Mouse (Mus musculus): ENCODE measurements at regions not wholly inside any gene's neighbourhood (a gene's known extent, or its start where the extent isn't known, plus 50 kb on each side); places are given as distances from the start of the nearest gene placed in this dataset.

DNA sequence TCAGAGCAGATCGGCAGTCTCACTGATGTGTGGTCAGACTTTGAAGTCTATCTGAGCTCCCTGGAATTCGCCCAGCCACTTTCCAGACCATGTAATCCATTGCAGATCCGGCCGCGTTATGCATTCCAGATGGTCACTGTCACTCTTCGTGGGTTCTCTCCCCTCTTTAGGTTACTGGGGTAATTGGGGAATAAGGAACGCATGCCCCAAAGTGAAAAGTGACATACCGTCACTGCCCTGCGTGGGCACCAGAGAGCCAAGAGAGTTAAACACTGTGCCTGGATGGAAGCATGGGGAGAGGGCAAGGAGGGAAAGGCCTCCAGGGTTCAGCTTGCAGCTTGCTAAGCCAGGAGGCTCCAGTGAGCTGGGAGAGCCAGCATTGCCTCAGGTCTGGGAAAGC, 108.0 kb downstream of the Gas1 start:
- WGBS: 50% methylated on average over 9 of the region's 9 CpGs
- no peaks in the 10 kb centered on the region for H3K36me3 ChIP-seq (ENCODE audit: insufficient read depth, low read length)
- no peaks in the 10 kb centered on the region for H3K4me1 ChIP-seq (ENCODE audit: insufficient read depth, low read length)
- H3K27me3 ChIP-seq (ENCODE audit: insufficient read depth, low read length): no peaks in the 10 kb centered on the region
- H3K4me3 ChIP-seq (ENCODE audit: low read depth, low read length): no peak overlapping the region
- no peaks in the 10 kb centered on the region for H3K9me3 ChIP-seq (ENCODE audit: low read length)
- TF ChIP-seq CTCF (IDR thresholded peaks at IDR 0.05): peak; percentile 39
- no peak overlapping the region for H3K4me2 ChIP-seq (ENCODE audit: low read depth, low read length, poor library complexity, severe bottlenecking)
- no peak for DNase-seq (ENCODE audit: low spot score)
- no peak overlapping the region for H3K9ac ChIP-seq (replicated peaks; ENCODE audit: low read length, poor library complexity, severe bottlenecking)
- no peak overlapping the region for H3K27ac ChIP-seq (ENCODE audit: low read depth, low read length)
- ATAC-seq (ENCODE audit: low FRiP score): no peak

DNA sequence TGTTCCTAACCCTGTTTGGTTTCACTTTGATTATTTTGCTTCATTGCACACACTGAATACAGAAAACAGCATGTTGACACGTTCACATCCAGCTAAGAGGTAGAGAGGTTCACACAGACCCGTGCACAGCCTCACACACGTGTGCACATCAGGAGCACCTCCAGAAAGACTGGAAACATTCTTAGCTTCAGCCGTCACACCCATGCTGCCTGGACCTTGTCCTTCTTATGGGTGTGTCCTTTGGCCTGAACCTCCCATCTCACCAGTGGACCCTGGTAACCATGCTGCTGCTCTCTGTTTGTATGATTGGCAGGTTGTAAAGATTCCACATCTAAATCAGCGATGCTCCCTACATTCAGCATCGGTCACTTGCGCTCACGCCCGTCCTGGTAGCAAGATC, 109.8 kb downstream of the Gas1 start:
- Histone ChIP-seq H3K27me3 (ENCODE audit: insufficient read depth, low read length) (no peaks in the 10 kb centered on the region), H3K9ac (replicated peaks; ENCODE audit: low read length, poor library complexity, severe bottlenecking) (no peak overlapping the region), H3K27ac (ENCODE audit: low read depth, low read length) (no peak overlapping the region), H3K4me2 (ENCODE audit: low read depth, low read length, poor library complexity, severe bottlenecking) (no peak overlapping the region), H3K4me1 (ENCODE audit: insufficient read depth, low read length) (no peaks in the 10 kb centered on the region), H3K9me3 (ENCODE audit: low read length) (no peaks in the 10 kb centered on the region), H3K36me3 (ENCODE audit: insufficient read depth, low read length) (no peaks in the 10 kb centered on the region), H3K4me3 (ENCODE audit: low read depth, low read length) (no peak overlapping the region)
- no peak for TF ChIP-seq CTCF (IDR thresholded peaks at IDR 0.05)
- ATAC-seq (ENCODE audit: low FRiP score) (no peak), DNase-seq (ENCODE audit: low spot score) (no peak)
- WGBS: 86% methylated on average over 9 of the region's 9 CpGs

DNA sequence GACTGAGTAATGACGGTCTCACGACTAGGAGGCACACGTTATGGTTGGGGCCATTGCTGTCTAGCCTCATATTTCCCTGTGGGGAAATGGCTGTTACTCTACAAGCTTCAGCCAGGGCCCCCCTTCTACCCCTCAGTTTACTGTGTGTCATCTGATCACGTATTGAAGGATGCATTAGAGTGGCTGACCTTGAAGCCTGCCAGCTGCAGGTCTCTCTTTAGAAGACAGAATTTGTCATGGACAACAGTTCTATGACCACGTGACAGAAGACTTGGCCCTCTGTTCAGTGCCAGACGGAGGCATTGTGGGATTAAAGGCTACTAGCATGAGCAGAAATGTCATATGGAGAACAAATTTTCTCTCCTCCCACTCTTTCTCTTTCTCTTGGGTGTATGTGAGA, 115.6 kb downstream of the Gas1 start:
- Histone ChIP-seq H3K27ac (ENCODE audit: low read depth, low read length) (no peak overlapping the region), H3K4me2 (ENCODE audit: low read depth, low read length, poor library complexity, severe bottlenecking) (no peak overlapping the region), H3K36me3 (ENCODE audit: insufficient read depth, low read length) (no peaks in the 10 kb centered on the region), H3K9me3 (ENCODE audit: low read length) (no peaks in the 10 kb centered on the region), H3K9ac (replicated peaks; ENCODE audit: low read length, poor library complexity, severe bottlenecking) (no peak overlapping the region), H3K4me3 (ENCODE audit: low read depth, low read length) (no peak overlapping the region), H3K4me1 (ENCODE audit: insufficient read depth, low read length) (no peaks in the 10 kb centered on the region), H3K27me3 (ENCODE audit: insufficient read depth, low read length) (no peaks in the 10 kb centered on the region)
- no peak for TF ChIP-seq CTCF (IDR thresholded peaks at IDR 0.05)
- WGBS: 77% methylated on average over 6 of the region's 6 CpGs
- DNase-seq (ENCODE audit: low spot score) (no peak), ATAC-seq (ENCODE audit: low FRiP score) (no peak)

DNA sequence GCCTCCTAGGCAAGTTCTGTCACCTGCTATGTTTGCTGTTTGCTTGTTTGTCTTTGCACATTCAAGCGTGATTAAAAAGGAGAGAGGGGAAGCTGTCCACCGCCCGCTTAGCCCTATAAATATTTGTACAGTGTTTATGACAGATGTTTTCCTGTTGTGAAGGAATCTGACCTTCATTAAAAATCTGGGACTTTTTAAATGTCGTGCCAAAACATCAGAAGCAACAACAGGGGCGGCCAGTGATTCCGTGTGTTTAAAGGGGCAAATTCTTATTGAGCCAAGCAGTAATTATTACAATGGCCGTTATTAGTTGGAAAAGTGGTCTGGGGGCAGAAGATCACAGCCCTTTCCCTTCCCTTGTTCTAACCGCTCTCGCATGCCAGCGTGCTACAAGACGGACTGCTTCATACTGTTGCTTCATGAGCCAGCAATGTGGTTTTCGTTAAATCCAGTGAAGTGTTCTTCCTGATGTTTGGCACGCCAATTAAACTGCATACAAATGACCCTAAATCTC, 119.3 kb downstream of the Gas1 start:
- no peak overlapping the region for H3K4me3 ChIP-seq (ENCODE audit: low read depth, low read length)
- H3K4me1 ChIP-seq (ENCODE audit: insufficient read depth, low read length): no peaks in the 10 kb centered on the region
- H3K27ac ChIP-seq (ENCODE audit: low read depth, low read length): no peak overlapping the region
- no peaks in the 10 kb centered on the region for H3K36me3 ChIP-seq (ENCODE audit: insufficient read depth, low read length)
- 50% methylated on average over 13 of the region's 13 CpGs for WGBS
- TF ChIP-seq CTCF (IDR thresholded peaks at IDR 0.05): no peak
- H3K9me3 ChIP-seq (ENCODE audit: low read length): no peaks in the 10 kb centered on the region
- ATAC-seq (ENCODE audit: low FRiP score) (no peak), DNase-seq (ENCODE audit: low spot score) (no peak)
- no peaks in the 10 kb centered on the region for H3K27me3 ChIP-seq (ENCODE audit: insufficient read depth, low read length)
- no peak overlapping the region for H3K9ac ChIP-seq (replicated peaks; ENCODE audit: low read length, poor library complexity, severe bottlenecking)
- no peak overlapping the region for H3K4me2 ChIP-seq (ENCODE audit: low read depth, low read length, poor library complexity, severe bottlenecking)

DNA sequence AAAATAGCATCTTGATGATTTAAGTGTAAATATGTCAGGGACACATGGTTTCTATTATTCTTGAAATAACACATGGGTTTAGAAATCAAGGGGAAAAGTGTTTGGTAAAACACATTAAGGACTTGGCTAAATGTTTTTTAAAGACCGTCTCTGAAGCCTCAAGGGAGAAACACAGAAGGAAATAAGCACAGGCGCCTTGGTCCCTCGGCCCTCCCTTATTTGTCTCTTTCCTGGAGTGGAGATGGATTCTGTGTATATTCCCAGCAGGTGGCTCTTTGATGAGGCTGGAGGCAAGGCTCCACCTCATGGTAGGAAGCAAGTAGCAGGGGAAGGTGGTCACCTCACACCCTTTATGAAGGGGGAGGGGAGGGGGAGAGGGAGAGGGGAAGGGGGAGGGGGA, 122.6 kb downstream of the Gas1 start:
- TF ChIP-seq CTCF (IDR thresholded peaks at IDR 0.05): no peak
- 59% methylated on average over 3 of the region's 3 CpGs for WGBS
- ATAC-seq (ENCODE audit: low FRiP score) (no peak), DNase-seq (ENCODE audit: low spot score) (no peak)
- Histone ChIP-seq H3K4me1 (ENCODE audit: insufficient read depth, low read length) (no peaks in the 10 kb centered on the region), H3K9me3 (ENCODE audit: low read length) (no peaks in the 10 kb centered on the region), H3K27me3 (ENCODE audit: insufficient read depth, low read length) (no peaks in the 10 kb centered on the region), H3K27ac (ENCODE audit: low read depth, low read length) (no peak overlapping the region), H3K36me3 (ENCODE audit: insufficient read depth, low read length) (no peaks in the 10 kb centered on the region), H3K4me3 (ENCODE audit: low read depth, low read length) (no peak overlapping the region), H3K4me2 (ENCODE audit: low read depth, low read length, poor library complexity, severe bottlenecking) (no peak overlapping the region), H3K9ac (replicated peaks; ENCODE audit: low read length, poor library complexity, severe bottlenecking) (no peak overlapping the region)

DNA sequence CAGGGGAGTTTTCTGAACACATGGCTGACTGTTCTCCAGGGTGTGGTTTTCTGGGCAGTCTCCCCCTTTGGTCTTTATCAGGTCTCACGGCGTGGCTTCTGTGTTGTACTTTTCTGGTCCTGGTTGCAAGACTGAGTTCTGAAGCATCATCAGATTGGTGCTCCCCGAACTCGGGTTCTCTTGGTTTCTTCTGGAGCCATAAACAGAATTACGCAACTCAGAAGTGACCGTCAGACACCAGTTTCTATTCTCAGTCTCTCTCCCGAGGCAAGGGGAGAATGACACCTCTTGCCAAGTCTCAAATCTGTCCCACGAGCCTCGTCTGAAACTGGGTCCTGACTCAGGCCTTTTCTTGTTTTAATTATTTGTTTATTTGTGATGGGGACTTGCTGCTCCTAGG, 123.1 kb downstream of the Gas1 start:
- ATAC-seq (ENCODE audit: low FRiP score) (no peak), DNase-seq (ENCODE audit: low spot score) (no peak)
- Histone ChIP-seq H3K4me1 (ENCODE audit: insufficient read depth, low read length) (no peaks in the 10 kb centered on the region), H3K27ac (ENCODE audit: low read depth, low read length) (no peak overlapping the region), H3K9ac (replicated peaks; ENCODE audit: low read length, poor library complexity, severe bottlenecking) (no peak overlapping the region), H3K4me3 (ENCODE audit: low read depth, low read length) (no peak overlapping the region), H3K4me2 (ENCODE audit: low read depth, low read length, poor library complexity, severe bottlenecking) (no peak overlapping the region), H3K9me3 (ENCODE audit: low read length) (no peaks in the 10 kb centered on the region), H3K27me3 (ENCODE audit: insufficient read depth, low read length) (no peaks in the 10 kb centered on the region), H3K36me3 (ENCODE audit: insufficient read depth, low read length) (no peaks in the 10 kb centered on the region)
- no peak for TF ChIP-seq CTCF (IDR thresholded peaks at IDR 0.05)
- WGBS: 84% methylated on average over 9 of the region's 9 CpGs
